Mouse (Mus musculus) frontal cortex, postnatal 36 days (tissue): ENCODE results near the gene Sinhcaf.
"Not testable (repeated sequence)": the region's sequence is repeated elsewhere in the genome, so short reads cannot be mapped to it uniquely, and the experiment has no call there.

Experiments
- DNase-seq, 2 experiments: peaks; one replicate each; pipeline ENCODE4 v3.0.0; 2022; ENCODE audit warnings: low spot score in 2 of 2

Sinhcaf gene

GRCm38 (mm10) chr6:148945509-148946408, 508 bp downstream of the Sinhcaf start:
- peak; percentile 11 to 20 for DNase-seq

- DNase-seq, result peak; percentile 6 to 16
These were observed 1.3 kb downstream of the Sinhcaf start for GRCm38 (mm10) chr6:148944767-148945508.

GRCm38 (mm10) chr6:148944344-148944766, 1.9 kb downstream of the Sinhcaf start:
- no peak for DNase-seq

GRCm38 (mm10) chr6:148943695-148944094, 2.6 kb downstream of the Sinhcaf start:
- no peak for DNase-seq

- no peak for DNase-seq
These were observed 3.9 kb downstream of the Sinhcaf start for GRCm38 (mm10) chr6:148942406-148942805.

DNA sequence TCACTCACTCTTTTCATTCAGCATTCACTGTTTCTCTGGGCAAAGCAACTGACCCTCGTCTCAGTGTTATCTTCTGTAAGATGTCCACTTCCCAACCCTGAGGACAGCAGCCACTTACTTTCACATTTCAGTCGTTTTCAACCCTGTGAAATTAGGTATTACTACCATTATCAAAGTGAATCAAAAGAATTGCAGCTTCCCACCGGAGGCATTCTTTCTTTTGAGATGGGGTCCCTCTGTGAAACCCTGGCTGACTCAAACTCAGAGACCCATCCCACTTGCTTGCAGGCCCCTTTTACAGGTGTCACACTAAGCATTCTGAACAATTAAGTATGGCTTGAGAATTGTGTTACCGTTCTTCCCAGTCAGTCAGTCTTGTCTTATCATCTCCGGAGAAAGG, 4.4 kb downstream of the Sinhcaf start:
- no peak for DNase-seq

DNA sequence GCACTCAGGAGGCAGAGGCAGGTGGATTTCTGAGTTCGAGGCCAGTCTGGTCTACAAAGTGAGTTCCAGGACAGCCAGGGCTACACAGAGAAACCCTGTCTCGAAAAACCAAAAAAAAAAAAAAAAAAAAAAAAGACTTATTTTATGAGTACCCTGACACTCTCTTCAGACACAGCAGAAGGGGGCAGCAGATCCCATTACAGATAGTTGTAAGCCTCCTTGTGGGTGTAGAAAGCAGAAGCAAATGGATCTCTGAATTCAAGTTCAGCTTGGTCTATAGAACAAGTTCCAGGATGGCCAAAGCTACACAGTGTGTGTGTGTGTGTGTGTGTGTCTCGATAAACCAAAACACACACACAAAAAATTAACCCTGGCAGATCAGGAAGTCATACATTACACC, 5.9 kb downstream of the Sinhcaf start:
- peak in 1 of 2 experiments; percentile 16 for DNase-seq

DNA sequence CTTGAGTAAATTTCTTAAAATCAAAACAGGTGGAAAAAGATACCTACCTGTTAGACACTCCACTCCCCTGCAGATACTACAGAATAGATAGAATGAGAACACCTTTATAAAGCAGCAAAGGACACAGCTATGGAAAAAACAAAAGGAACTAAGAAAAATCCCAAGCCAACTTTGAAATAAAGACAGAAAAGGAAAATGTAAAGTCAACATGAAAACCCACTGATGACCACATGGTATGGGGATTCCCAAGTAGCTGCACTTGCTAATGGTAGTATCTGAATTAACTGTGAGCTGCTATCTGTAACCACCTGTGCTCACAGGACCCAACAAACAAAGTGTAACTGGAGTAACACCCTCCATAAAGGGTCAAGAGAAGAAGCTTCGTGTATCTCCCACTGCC, 8.6 kb downstream of the Sinhcaf start:
- no peak for DNase-seq

DNA sequence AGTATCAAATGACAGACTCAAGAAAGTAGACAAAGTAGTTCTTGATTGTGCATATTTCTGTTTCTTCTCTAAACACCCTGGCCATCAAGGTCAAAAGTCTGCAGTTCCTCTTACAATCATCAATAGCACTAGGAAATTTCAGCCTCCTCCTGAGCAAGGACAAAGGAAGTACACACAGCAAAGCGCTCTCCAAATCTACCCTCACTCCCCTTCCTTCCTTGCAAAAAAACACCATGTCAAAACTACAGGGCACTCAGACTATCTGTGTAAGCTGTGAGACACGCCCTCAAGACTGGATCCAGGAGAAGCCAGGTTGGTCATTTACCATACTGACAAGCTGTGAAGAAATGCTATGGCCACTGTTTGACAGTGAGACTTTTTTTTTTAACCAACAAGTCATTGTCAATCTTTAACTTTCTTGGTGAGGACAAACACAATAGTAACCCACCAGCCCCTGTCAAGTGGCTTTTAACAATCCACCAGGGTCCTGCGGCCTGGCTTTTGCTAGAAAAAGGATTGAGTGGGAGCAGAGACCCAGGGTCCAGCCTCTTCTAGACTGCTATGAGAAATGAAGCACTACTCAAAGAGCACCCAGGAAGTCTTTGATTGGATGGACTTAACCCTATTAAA, 11.2 kb downstream of the Sinhcaf start:
- no peak for DNase-seq

GRCm38 (mm10) chr6:148931281-148931680, 15.0 kb downstream of the Sinhcaf start:
- DNase-seq, result no peak

DNA sequence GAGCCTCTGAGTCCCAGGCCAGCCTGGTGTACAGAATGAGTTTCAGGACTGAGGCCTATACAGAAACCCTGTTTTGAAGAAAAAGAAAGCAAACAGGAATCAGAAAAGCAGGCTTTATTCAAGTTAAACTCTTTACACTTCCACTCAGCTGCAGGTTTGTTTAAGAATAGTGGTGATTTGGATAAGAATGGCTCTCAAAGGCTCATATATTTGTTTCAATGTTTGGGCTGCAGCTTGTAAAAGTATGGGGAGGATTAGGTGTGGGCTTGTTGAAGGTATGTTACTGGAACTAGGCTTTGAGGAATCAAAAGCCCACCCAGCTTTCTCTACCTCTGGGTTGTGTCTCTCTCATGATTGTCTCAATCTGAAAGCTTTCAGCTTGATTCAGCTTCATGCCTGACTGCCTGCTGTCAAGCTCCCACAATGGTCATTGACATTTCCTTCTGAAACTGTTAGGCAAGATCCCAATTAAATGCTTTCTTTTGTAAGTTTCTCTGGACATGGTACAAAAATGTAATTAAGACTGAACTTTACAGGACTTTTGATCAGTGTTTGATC, 27.3 kb downstream of the Sinhcaf start:
- no peak for DNase-seq

- DNase-seq, result no peak
These were observed 28.6 kb downstream of the Sinhcaf start for GRCm38 (mm10) chr6:148917672-148918071.

DNA sequence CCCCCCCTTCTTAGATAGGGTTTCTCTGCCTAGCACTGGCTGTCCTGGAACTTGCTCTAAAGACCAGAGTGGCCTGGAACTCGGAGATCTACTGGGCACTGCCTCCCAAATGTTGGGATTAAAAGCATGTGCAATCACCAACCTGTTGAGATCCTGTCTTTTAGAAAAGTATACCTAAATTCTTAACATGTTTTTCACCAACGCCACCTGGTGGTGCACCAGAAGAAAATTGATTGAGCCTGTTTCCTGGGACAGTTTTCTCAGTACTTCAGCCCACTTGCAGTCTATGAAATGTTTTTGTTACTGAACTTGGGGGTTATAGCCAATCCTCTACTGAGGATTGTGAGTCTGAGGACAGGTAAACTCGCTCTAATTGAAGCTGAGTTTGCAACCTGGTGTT, 29.4 kb downstream of the Sinhcaf start:
- DNase-seq, result no peak

DNA sequence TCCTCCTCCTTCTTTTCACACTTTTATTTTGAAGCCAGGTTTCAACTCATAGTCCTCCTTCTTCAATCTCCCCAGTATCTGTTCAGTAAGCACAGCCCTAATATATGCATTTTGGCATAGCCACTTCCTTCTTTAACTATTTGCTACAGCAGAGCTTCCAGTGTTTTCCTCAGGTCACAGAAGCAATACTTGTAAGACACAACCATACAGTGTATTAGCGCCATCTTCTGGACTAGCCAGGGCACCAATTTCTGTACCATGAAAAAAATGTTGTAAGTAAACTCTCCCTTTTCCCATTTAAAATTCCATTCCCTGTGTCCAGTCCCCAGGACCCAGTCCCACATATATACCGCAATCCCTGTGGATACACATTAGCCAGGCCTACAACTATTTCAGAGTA, 32.3 kb downstream of the Sinhcaf start:
- DNase-seq, result peak; percentile 42 to 66

DNA sequence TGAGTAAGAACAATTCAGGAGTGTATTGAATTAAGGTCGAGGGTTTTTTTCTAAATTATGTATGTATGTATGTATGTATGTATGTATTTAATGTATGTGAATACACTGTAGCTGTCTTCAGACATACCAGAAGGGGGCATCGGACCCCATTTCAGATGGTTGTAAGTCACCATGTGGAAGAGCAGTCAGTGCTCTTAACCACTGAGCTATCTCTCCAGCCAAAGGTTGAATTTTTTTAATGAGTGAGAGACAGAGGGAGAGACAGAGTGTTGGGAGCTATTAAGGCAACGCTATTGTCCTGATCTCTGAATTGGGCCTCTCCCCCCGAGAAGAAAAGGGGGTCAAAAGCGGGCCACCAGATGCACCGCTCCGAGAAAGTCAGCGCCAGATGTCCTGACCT, 34.4 kb downstream of the Sinhcaf start:
- DNase-seq, result not testable (repeated sequence)

DNA sequence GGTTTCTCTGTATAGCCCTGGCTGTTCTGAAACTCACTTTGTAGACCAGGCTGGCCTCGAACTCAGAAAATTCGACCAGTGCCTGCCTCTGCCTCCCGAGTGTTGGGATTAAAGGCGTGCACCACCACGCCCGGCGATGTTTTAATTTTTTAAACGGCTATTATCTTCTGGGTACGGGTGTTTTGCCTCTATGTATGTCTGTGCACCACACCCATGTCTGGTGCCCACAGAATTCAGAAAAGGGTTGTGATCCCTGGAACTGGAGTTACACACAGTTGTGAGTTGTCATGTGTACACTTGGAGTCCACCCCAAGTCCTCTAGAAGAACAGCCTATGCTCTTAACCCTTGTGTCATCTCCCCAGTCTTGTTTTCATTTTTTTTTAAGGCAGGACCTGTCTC, 39.3 kb downstream of the Sinhcaf start:
- DNase-seq, result no peak

DNA sequence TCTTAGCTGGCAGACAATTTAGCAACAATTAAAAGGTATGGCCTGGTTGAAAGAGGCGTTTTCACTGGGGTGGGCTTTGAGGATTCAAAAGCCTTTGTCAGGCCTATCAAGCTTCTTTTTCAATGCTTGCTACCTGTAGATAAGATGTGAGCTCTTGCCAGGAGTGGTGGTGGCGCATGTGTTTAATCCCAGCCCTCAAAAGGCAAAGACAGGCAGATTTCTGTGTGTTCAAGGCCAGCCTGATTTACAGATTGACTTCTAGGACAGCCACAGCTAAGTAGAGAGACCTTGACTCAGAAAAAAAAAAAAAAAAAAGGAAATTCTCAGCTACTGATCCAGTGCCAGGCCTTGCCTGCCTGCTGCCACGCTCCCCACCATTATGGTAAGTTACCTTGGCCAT, 43.5 kb downstream of the Sinhcaf start:
- no peak for DNase-seq

- no peak for DNase-seq
These were observed 49.8 kb downstream of the Sinhcaf start for GRCm38 (mm10) chr6:148896507-148896851.

- peak; percentile 90 to 91 for DNase-seq
These were observed 50.3 kb downstream of the Sinhcaf start, which contains the start of gene Caprin2 for GRCm38 (mm10) chr6:148895773-148896506. TSS of gene Caprin2 (minus strand) at chr6:148896237.

DNA sequence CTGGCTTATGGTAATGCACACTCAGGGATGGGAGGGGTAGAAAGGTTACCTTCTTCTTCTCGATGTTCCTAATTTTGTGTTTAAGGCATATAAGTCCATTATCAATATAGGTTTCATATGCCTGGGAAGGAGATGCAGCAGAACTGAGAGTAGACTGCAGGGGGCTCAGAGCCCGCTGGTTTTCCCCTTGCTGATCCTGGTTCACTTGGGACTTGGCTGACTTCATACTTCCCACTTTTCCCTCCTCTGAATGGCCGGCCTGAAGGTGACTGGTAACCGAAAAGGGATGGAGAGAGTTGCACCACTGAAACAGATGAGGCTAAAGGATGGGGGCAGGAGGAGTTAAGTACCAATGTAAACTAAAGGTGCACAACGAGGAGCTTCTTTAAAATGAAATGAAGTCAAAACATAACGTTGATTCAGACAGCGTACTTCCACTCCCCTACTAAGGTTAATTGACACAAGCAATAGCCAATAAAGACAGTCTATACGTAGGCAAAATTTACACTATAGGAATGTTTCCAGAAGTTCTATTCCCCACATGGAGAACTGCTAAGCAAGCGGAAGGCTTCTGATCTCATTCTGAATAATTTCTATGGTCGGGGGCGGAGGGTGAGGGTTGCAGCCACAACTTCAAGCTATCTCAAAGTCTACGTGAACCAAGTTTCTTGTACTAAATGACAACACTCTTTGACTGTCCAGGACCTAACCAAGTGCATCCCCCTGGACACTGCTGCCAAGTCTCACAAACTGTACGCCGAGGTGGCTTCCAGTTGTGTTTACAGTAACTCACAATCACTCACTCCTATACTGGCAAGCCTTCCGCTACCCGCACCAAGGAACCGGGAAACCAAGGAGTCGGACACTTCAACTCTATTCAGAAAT, 51.1 kb downstream of the Sinhcaf start:
- peak; percentile 10 to 30 for DNase-seq
